Mouse (Mus musculus) cortical plate, adult 2 months (tissue): ENCODE results near the gene Ikzf3. TPM values are rescaled to one million over a fixed set of nuclear protein-coding genes. Genes with fewer than 3 reads are reported as not detected.
A peak's percentile ranks its signal among the peaks of the same experiment; 100 is the strongest.

ENCODE experiments used
- H3K27ac ChIP-seq: fragments of 200-500 bp; 2 replicates; pipeline ENCODE4 v1.5.1; 2012; ENCODE audit warnings: low read length, control low read depth, inconsistent platforms; ENCODE audit not compliant: insufficient read depth
- H3K4me1 ChIP-seq: fragments of 200-500 bp; 2 replicates; pipeline ENCODE4 v1.6.1; 2011; ENCODE audit warnings: low read length; ENCODE audit not compliant: control insufficient read depth, insufficient read depth
- H3K4me3 ChIP-seq: fragments of 200-500 bp; 2 replicates; pipeline ENCODE4 v1.5.1; 2011; ENCODE audit warnings: mild to moderate bottlenecking, low read length, control low read depth; ENCODE audit not compliant: insufficient read depth
- CTCF ChIP-seq: fragments of 200-500 bp; IDR thresholded peaks from 2 replicates; pipeline ENCODE4 v1.5.1; 2011; ENCODE audit warnings: mild to moderate bottlenecking, control low read depth, low read length; ENCODE audit not compliant: insufficient read depth; ENCODE audit errors: extremely low read depth
- POLR2A ChIP-seq: fragments of 200-500 bp; IDR thresholded peaks from 2 replicates; pipeline ENCODE4 v1.6.1; 2011; ENCODE audit warnings: mild to moderate bottlenecking, low read length, control low read depth; ENCODE audit not compliant: insufficient read depth; ENCODE audit errors: extremely low read depth
- polyA plus RNA-seq: library from polyadenylated mRNA; depleted of rRNA; stranded (reverse); fragments of >200 nt; gene quantifications from 2 replicates; pipeline ENCODE4 v1.2.3, GENCODE M21; 2012

Ikzf3 gene
- polyA plus RNA-seq, 1 experiment: 0.44 TPM

DNA sequence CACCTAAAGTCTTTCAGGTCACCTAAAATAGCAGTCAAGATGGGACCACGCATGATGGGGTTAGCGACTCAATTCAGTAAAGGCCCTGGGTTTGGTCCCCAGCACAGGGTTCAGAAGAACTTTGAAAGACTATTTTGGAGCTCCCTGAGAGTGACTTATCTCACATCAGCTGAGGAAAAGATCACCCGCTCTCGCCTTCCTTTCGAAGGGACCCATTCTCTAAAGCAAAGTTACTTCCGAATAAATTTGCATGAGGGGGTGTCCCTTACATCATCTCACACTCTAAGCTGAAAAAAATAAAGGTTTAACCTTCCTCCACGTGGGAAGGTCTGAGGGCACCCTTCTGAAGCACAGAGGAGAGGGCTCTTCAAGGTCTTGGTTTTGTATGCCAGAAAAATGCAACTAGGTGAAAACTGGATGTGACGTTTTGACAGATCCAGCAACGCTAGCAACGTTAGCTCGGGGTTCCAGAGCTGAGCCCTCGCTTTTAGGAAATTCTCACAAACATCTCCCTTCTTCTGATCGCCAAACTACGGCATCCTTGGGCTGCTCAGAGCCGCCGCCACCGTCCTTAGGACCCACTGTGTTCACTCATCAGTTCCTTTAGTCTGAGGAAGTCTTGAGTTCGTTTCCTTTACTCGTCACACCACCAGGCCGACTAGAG lies 4.6 kb upstream of the Ikzf3 start:
- peak overlapping the region; percentile 73 for H3K4me3 ChIP-seq
- no peak overlapping the region for H3K27ac ChIP-seq
- H3K4me1 ChIP-seq: no peaks in the 10 kb centered on the region
- TF ChIP-seq CTCF: no peak
- no peak for TF ChIP-seq POLR2A

DNA sequence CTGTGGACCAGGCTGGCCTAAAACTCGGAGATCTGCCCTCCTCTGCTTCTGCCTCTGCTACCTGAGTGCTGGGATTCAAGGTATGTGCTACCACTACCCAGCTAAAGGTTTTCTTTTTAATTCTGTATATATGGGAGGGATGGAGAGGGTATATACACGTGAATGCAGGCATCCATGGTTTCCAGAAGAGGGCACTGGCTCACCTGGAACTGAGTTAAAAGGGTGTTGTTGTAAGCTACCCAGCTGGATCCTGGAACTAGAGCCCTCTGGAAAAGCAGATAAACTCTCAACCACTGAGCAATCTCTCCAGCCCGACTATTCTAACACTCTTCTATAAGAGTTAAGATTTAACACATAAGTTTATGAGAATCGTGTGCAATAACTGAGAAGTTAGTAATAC lies 3.5 kb upstream of the Ikzf3 start:
- TF ChIP-seq CTCF: no peak
- no peak for TF ChIP-seq POLR2A
- Histone ChIP-seq H3K4me1 (no peaks in the 10 kb centered on the region), H3K27ac (no peak overlapping the region), H3K4me3 (no peak overlapping the region)

GRCm38 (mm10) chr11:98547308-98547693 lies 1.5 kb upstream of the Ikzf3 start:
- TF ChIP-seq CTCF (no peak), POLR2A (no peak)
- Histone ChIP-seq H3K4me1 (no peaks in the 10 kb centered on the region), H3K4me3 (no peak overlapping the region), H3K27ac (no peak overlapping the region)

DNA sequence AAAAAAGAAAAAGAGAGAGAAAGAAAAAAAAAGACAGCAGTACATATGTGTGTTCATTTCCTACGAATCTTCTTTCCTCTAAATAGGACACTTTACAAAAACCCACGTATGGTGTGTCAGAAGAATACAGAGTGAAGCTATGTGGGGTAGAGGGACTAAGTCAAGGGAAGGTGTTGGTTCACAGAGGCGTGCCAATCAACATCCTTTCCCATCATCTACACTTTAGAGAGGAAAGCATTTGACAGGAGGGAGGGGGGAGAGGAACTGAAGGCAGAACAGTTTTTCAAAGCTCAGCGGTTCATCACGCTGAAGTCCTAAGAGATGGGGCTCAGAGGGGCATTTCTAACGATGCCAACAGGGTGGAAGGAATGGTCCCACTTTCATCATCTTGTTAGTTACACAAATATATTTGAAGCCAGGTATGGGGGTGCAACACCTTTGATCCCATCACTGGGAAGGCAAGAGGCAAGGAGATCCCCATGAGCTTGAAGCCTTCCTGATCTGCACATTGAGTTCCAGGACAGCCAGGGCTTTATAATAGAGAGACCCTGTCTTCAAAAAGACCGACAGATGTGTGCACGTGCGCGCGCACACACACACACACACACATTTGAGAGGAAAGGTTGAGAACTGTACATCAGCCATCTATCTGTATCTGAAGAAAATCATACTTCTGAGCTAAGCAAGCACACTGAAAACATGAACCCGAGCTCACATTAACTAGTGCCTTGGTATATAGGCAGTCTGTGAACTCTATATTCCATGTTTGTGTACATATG lies 887 bp upstream of the Ikzf3 start:
- Histone ChIP-seq H3K4me3 (no peak overlapping the region), H3K4me1 (no peaks in the 10 kb centered on the region), H3K27ac (no peak overlapping the region)
- TF ChIP-seq CTCF: no peak
- TF ChIP-seq POLR2A: no peak

DNA sequence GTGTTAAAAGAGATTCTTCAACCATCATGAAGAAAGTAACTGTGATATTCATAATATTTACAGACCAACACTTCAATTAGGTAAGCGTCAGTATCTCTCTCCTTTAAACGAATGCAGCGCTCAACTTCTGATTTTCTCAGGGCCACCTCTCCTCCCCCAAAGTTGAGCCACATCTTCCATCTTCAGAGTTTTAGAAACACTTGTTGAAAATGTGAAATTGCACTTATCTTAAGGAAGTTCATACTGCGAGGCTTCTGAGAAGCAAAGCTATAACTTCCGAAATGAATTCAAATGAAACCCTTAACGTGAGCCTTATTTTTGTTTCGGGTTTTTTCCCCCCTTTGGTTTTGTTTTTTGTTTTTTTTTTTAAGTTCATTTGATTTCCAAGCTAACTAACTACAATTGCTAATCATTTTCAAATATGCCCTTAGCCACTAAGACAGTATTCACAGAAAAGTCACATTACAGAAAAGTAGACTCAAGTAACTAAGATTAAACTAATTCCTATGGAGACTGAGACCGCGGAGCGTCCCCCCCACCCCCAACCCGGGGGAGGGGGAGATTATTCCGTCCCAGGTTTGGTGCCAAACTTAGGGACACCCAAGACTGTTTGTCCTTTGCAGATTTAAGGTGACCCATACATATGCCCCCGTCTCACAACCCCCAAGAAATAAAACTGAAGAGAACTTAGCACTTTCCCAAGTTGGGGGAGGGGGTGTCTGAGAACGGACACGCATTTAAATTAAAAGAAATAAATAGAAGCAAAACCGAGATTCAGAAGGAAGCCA lies 747 bp downstream of the Ikzf3 start:
- TF ChIP-seq POLR2A: no peak
- TF ChIP-seq CTCF: no peak
- H3K27ac ChIP-seq: no peak overlapping the region
- H3K4me1 ChIP-seq: no peaks in the 10 kb centered on the region
- H3K4me3 ChIP-seq: peak overlapping the region; percentile 13; the same call in 1 of the 2 replicates

DNA sequence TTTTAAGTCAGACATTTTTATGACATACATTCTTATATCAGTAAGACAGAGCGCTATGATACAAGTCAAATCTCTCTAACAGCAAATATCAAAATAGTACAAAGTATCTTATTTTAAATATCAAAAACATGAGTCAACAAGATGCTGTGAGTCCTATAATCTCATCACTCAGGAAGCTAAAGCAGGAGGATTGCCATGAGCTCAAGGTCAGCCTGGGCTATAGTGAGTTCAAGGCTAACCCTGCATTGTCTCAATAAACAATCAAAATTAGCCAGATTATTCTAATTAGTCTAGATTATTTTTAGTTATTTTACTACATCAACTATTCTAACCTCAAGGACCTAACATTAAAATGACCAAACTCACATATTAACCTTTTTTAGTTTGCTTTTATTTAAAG lies 2.4 kb downstream of the Ikzf3 start:
- Histone ChIP-seq H3K4me1 (no peaks in the 10 kb centered on the region), H3K27ac (no peak overlapping the region), H3K4me3 (no peak overlapping the region)
- TF ChIP-seq CTCF (no peak), POLR2A (no peak)

DNA sequence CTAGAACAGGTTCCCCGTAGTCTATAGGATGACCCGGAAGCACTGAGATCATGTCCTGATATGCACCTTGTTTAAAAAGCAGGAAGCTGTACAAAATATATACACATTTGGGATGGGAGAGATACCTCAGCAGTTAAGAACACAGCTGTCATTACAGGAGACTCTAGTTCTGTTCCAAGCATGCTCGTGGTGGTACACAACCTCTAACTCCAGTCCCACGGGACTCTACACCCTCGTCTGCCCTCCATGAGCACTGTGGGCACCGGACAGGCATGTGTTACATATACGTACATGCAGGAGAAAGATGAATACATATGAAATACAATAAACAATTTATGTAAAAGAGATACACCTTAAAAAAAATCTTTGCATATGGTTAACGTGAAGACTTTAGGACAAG lies 3.3 kb downstream of the Ikzf3 start:
- no peak for TF ChIP-seq CTCF
- Histone ChIP-seq H3K4me1 (no peaks in the 10 kb centered on the region), H3K4me3 (no peak overlapping the region), H3K27ac (no peak overlapping the region)

DNA sequence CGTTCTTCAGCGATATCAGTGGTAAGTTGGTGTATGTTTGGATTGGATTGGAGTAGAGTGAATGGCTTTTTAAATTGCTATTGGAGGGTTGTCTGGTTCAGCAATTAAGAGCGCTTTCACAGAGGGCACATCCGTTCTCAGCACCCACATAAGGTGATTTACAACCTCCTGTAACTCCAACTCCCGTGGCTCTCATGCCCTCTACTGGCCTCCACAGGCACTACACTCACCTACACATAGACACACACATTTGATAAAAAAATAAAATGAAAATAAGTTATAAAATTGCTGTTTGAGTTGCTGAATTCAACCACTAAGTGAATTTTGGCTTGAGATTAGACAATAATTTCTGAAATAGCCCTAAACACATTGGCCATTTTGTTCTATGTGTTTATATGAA lies 5.5 kb downstream of the Ikzf3 start:
- TF ChIP-seq POLR2A: no peak
- TF ChIP-seq CTCF: 0 out of 2 replicates have a peak, but pooled peaks have one; percentile 10
- no peaks in the 10 kb centered on the region for H3K4me1 ChIP-seq
- H3K4me3 ChIP-seq: no peak overlapping the region
- H3K27ac ChIP-seq: no peak overlapping the region

- Histone ChIP-seq H3K4me3 (no peak overlapping the region), H3K4me1 (no peaks in the 10 kb centered on the region), H3K27ac (no peak overlapping the region)
- TF ChIP-seq POLR2A (no peak), CTCF (no peak)
Measured at GRCm38 (mm10) chr11:98537480-98538034, 8.3 kb downstream of the Ikzf3 start.
